Mouse (Mus musculus) embryonic fibroblast, embryonic 13.5 days (primary cell): ENCODE data around the gene Cfap100.

Source experiments
- CTCF ChIP-seq: IDR thresholded peaks from 2 replicates; pipeline ENCODE4 v1.5.1; 2011; ENCODE audit warnings: mild to moderate bottlenecking, control low read depth, low read length, moderate library complexity, borderline replicate concordance; ENCODE audit not compliant: insufficient read depth
- POLR2A ChIP-seq: IDR thresholded peaks from 2 replicates; pipeline ENCODE4 v1.6.1; 2011; ENCODE audit warnings: low read depth, mild to moderate bottlenecking, control low read depth, low read length, moderate library complexity

- TF ChIP-seq CTCF (no peak), POLR2A (no peak)
Measured at GRCm38 (mm10) chr6:90434687-90435086, 6.1 kb upstream of the Cfap100 start.
